Mouse (Mus musculus) small intestine, adult 2 months (tissue): ENCODE results near the gene Ryr2.

Experiments
- CTCF ChIP-seq: fragments of 200-500 bp; IDR thresholded peaks from 2 replicates; pipeline ENCODE4 v1.5.1; 2012; ENCODE audit warnings: low read depth, mild to moderate bottlenecking, control low read depth, inconsistent platforms, low read length, moderate library complexity, mixed read lengths; ENCODE audit not compliant: insufficient replicate concordance, insufficient read length; ENCODE audit errors: extremely low read depth
- POLR2A ChIP-seq: fragments of 200-500 bp; IDR thresholded peaks from 2 replicates; pipeline ENCODE4 v1.6.1; 2012; ENCODE audit warnings: low read depth, mild to moderate bottlenecking, control low read depth, inconsistent platforms, low read length, moderate library complexity

GRCm38 (mm10) chr13:12126099-12126498 is 19.4 kb upstream of the Ryr2 start:
- no peak for TF ChIP-seq CTCF
- no peak for TF ChIP-seq POLR2A
